Mouse (Mus musculus): Measurements from ENCODE around the gene Hacd2.

GRCm38 (mm10) chr16:35033809-35034577 lies 11.8 kb downstream of the Hacd2 start:
- TF ChIP-seq POLR2A (IDR thresholded peaks at IDR 0.05; ENCODE audit: insufficient read length, low read depth): no peak
- no peak for TF ChIP-seq MYOG (IDR thresholded peaks at IDR 0.05; ENCODE audit: control insufficient read depth in 1 of 3, insufficient read depth in 1 of 3, insufficient read length in 2 of 3, low read depth in 2 of 3)
- TF ChIP-seq E2F4 (IDR thresholded peaks at IDR 0.05; ENCODE audit: insufficient read depth): no peak
- no peak for TF ChIP-seq POLR2AphosphoS2 (IDR thresholded peaks at IDR 0.05; ENCODE audit: insufficient read length, low read depth)
- no peak for TF ChIP-seq MAX (IDR thresholded peaks at IDR 0.05; ENCODE audit: low read depth)
- no peak for TF ChIP-seq SRF (IDR thresholded peaks at IDR 0.05; ENCODE audit: control insufficient read depth, insufficient read length, low read depth)
- no peak for TF ChIP-seq TCF12 (IDR thresholded peaks at IDR 0.05; ENCODE audit: insufficient read depth, poor library complexity, severe bottlenecking)
- TF ChIP-seq CEBPB (IDR thresholded peaks at IDR 0.05; ENCODE audit: insufficient read depth, poor library complexity, severe bottlenecking): no peak
- no peak for TF ChIP-seq USF1 (IDR thresholded peaks at IDR 0.05; ENCODE audit: low read depth)
- no peak for TF ChIP-seq REST (IDR thresholded peaks at IDR 0.05; ENCODE audit: insufficient read depth, insufficient read length)
- no peak for TF ChIP-seq MYOD1 (IDR thresholded peaks at IDR 0.05; ENCODE audit: control insufficient read depth in 1 of 3, insufficient read length in 2 of 3, low read depth in 2 of 3)
- TF ChIP-seq TCF3 (IDR thresholded peaks at IDR 0.05; ENCODE audit: insufficient read length, low read depth): no peak
